Mouse (Mus musculus) right cerebral cortex, postnatal 14 days (tissue): ENCODE measurements around the gene Galnt6.

ENCODE experiments used
- DNase-seq: peaks from one replicate; pipeline ENCODE4 v3.0.0; 2022

Gene Galnt6

DNA sequence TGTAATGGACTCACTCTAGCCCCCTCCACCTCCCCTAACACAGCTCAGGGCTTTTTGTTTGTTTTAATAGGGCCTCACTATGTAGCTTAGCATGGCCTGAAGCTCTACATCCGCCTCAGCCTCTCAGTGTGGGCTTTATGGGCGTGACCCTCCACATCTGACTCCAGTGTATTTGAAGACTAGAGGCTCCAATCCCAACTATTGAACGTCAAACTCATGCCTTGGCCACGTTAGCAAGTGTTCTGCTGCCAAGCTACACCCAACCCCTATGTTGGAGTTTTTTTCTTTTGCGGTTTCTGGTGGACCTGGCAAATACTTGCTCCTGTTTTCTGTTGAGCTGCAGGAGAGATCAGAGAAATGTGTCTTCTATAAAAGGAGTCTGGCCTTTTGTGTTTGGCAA, 23.9 kb upstream of the Galnt6 start:
- no peak for DNase-seq

DNA sequence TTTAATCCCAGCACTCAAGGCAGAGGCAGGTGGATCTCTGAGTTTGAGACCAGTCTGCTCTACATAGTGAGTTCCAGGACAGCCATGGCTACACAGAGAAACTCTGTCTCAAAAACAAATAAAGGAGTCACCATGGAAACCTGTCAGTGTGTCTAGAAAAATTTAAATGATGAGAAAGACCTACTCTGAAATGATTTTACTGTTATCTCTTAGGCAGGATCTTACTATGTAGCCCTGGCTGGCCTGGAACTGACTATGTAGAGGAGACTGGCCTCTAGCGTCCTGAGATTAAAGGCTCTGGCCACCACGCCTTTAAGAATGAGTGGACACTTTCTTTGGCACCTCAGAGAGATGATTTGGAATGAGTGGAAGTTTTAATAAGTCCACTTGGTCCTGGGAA, 23.3 kb upstream of the Galnt6 start:
- DNase-seq = no peak

GRCm38 (mm10) chr15:100749751-100750538, 20.8 kb upstream of the Galnt6 start:
- no peak for DNase-seq

- DNase-seq = no peak
Measured at GRCm38 (mm10) chr15:100748584-100748983, 19.4 kb upstream of the Galnt6 start.

DNA sequence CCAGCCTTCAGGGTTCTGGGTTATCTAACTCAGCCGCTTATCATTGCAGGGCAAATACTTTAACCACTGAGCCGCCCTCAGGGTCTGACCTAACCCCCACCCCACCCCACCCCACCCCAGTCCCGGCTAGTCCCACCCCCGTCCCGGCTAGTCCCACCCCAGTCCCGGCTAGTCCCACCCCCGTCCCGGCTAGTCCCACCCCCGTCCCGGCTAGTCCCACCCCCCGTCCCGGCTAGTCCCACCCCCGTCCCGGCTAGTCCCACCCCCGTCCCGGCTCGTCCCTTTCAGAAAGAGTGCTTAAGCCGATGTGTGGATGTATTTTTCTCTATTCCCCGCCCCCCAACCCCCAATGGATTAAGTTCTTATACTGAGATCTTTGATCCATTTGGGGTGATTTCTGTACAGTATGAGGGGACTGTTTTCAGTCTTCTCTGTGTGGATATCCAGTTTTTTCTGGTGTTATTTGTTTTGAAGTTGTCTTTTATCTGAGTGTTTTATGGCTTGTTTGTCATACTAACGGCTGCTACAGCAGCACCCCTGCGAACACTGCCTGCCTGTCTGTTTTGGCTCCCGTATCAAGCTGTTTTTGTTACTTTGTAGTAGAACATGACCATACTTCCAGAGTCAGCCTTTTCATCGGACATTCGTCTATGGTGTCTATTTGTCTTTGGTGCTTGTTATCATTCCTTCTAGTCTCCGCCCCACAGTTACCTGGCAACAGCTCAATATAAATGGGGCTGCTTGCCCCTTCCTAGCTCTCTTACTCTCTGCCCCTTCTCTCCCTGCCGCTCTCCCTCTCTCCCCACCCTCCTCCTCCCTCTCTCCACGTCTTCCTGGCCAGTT, 18.2 kb upstream of the Galnt6 start:
- no peak for DNase-seq

DNA sequence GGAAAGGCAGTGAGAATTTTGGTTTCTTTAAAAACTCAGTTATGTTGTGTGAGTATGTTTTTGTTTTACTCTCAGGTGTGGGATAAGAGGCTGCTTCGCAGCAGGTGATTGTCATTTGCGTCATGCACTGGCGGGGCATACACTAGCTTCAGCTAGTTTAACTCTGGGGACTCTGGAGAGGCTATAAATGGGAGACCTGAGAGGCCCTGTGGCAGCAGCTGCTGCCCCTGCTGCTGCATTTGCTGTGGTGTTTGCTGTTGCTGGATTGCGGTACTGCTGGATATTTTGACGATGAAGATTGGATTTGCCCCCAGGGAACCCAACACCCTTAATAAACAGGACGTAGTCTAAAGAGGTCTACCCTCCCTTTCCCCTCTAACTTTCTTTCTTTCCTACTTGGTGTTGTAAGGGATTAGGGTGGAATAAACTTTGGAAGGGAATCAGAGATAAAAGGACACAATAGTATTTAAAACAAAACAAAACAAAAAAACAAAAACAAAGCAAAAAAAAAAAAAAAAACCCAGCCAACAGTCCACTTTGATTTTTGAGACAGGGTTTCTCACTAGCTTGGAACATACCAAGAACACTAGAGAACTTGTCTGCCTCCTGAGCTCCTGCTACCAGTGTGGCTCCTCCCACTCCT, 17.4 kb upstream of the Galnt6 start:
- no peak for DNase-seq

DNA sequence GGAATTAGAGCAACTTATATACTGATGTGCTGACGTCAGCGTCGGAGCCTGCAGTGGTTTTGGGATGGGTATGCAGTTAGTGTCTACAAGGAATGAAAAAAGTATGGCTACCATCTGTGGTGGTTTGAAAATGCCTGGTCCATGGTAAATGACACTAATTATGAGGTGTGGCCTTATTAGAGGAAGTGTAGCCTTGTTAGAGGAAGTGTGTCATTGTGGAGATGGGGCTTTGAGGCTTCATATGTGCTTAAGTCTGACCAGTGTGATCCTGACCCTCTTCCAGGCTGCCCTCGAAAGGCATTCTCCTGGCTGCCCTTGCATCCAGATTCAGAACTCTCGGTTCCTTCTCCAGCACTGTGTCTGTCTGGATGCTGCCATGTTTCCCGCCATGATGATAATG, 14.1 kb upstream of the Galnt6 start:
- no peak for DNase-seq

- no peak for DNase-seq
Measured at GRCm38 (mm10) chr15:100739442-100739841, 10.3 kb upstream of the Galnt6 start.

DNA sequence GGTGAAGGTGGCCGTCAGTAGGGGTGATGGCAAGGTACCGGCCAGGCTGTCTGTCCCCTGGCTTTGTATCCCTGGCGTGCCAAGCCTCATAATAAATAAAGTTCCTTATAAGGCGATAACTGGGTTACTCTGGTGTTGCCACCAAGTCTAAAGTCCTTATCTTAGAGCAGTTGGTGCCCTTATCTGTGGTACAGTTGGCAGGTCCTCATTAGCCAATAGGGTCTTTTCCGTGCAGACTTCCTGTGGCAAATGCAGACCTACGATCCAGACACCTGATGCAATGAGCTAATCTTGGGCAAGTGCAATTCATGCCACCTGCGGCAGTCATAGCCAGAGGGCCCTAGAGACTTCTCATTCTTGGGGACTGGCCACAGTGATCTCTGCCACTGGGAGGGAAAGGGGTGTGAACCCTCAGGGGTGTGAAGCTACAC, 9.2 kb upstream of the Galnt6 start:
- no peak for DNase-seq

- no peak for DNase-seq
Measured at GRCm38 (mm10) chr15:100737667-100738066, 8.5 kb upstream of the Galnt6 start.

DNA sequence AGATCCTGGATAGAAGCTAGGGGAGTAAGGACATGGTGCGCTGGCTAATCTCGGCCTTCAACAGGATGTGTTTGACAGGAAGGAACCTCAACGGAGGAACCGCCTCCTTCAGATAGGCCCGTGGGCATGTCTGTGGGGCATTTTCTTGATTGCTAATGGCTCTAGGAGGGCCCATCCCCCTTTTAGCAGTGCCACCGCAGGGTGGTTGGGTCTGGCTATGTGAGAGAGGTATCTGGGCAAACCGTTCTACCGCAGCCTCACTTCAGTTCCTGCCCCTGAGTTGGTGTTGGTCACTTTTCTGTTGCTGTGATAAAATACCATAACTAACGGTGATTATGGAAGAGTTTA, 6.8 kb upstream of the Galnt6 start:
- no peak for DNase-seq

GRCm38 (mm10) chr15:100735095-100735952, 6.1 kb upstream of the Galnt6 start:
- DNase-seq = no peak

- no peak for DNase-seq
Measured at GRCm38 (mm10) chr15:100732580-100732979, 3.4 kb upstream of the Galnt6 start.

DNA sequence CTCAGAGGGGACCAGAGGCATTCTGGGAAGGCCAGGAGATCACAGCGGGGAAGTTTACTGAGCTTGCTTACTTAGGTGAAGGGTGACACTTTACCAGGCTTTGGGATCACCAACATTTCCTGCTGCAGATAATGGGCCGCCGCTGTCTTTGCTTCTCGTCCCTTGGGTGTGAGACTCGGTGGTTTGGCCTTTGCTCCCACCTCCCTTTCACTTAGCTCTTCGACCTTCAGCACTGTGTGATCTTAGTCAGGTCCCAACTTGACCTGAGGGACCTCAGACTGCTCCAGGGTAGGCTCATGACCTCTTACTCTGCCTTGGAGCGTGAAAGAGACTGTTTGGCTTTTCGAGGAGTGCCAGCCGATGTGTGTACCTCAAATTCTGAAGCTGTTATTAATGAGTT, 1.9 kb upstream of the Galnt6 start:
- no peak for DNase-seq

GRCm38 (mm10) chr15:100728586-100728985, 590 bp downstream of the Galnt6 start:
- DNase-seq = no peak

DNA sequence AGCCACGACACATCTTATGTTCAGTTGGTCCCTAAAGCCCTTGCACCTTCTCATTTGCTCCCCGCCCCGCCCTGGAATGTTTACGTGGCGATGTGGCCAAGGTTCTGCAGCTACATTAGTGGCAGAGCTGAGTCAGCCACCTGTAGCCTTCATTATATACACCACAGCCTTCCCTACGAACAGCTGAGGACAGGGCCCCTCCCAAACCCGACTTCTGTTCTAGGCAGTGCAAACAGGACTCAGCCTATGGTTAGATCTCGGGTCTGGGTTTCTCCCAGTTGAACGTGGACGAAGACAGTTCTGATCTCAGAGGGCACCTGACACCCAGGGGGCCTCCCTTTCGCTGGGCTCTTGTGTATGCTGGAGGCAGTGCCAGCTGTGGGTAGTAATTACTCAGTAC, 1.3 kb downstream of the Galnt6 start:
- no peak for DNase-seq

- DNase-seq = no peak
Measured at GRCm38 (mm10) chr15:100726721-100727120, 2.5 kb downstream of the Galnt6 start.

- no peak for DNase-seq
Measured at GRCm38 (mm10) chr15:100723505-100723904, 5.7 kb downstream of the Galnt6 start.

GRCm38 (mm10) chr15:100722564-100722963, 6.6 kb downstream of the Galnt6 start:
- no peak for DNase-seq

- DNase-seq = no peak
Measured at GRCm38 (mm10) chr15:100722026-100722425, 7.2 kb downstream of the Galnt6 start.

- no peak for DNase-seq
Measured at GRCm38 (mm10) chr15:100721445-100721844, 7.7 kb downstream of the Galnt6 start.

- DNase-seq = no peak
Measured at GRCm38 (mm10) chr15:100720066-100720465, 9.1 kb downstream of the Galnt6 start.

GRCm38 (mm10) chr15:100719217-100719616, 10.0 kb downstream of the Galnt6 start:
- DNase-seq = no peak
